Mouse (Mus musculus): ENCODE measurements around the gene Slc25a38. TPM values are rescaled to one million over a fixed set of nuclear protein-coding genes. Genes with fewer than 3 reads are reported as not detected.

The Slc25a38 gene
- polyA plus RNA-seq, 1 experiment from 2014 or later, result 44.0 TPM

DNA sequence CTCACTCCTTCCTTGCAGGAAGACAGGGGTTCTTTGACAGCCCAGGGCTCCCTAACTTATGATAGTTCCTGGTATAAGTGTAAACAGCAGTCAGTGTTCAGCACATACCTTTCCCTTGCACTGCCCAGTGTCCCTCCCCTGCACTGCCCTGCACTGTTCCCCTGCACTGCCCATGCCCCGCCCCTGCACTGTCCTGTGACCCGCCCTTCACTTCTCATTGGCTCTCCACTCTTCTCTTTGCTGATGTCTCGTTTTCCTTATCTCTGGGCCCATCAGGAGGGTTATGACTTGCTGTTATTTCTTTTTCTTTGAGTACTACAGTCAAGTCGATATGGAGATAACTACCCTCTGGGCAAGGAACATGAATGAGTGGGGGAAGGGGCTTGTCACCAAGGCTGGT lies 47.9 kb downstream of the Slc25a38 start:
- H3K4me2 ChIP-seq, result no peak overlapping the region
- no peaks in the 10 kb centered on the region for H3K36me3 ChIP-seq
- H3K4me3 ChIP-seq, result no peak overlapping the region
- H3K27ac ChIP-seq (replicated peaks), result no peak overlapping the region
- no peaks in the 10 kb centered on the region for H3K9me3 ChIP-seq
- WGBS, result 45% methylated on average over 4 of the region's 4 CpGs
- no peak for ATAC-seq (ENCODE audit: low FRiP score, low read depth)
- H3K9ac ChIP-seq, result no peak overlapping the region
- peaks cover 7% of the 10 kb centered on the region; the same call in 1 of the 2 replicates for H3K4me1 ChIP-seq (replicated peaks)
- no peaks in the 10 kb centered on the region for H3K27me3 ChIP-seq

DNA sequence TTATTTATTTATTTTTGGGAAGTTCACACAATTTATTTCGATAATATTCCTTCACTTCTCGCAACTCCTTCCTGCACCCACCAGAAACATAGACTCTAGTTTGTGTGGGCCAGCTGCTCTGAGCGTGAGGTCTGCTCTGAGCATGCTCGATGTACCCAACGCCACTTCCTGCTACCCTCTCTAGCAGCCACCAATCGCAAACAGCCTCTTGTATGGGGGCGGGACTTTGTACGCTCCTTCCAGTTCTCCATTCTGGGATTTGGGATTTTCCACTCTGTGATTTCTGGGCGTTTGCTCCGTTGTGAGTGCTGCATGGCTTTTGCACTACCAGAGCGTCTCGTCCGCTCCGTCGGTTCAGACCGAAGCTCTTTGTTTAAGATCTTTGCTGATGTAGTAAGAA lies 53.7 kb downstream of the Slc25a38 start:
- Histone ChIP-seq H3K4me1 (replicated peaks) (no peaks in the 10 kb centered on the region), H3K27me3 (no peaks in the 10 kb centered on the region), H3K4me3 (no peak overlapping the region), H3K9me3 (no peaks in the 10 kb centered on the region), H3K36me3 (no peaks in the 10 kb centered on the region), H3K9ac (no peak overlapping the region), H3K4me2 (no peak overlapping the region), H3K27ac (replicated peaks) (no peak overlapping the region)
- 88% methylated on average over 16 of the region's 16 CpGs for WGBS
- ATAC-seq (ENCODE audit: low FRiP score, low read depth), result no peak

GRCm38 (mm10) chr9:120167826-120168225 lies 57.7 kb downstream of the Slc25a38 start:
- no peak overlapping the region for H3K27ac ChIP-seq (replicated peaks)
- WGBS, result 72% methylated on average over 11 of the region's 11 CpGs
- no peaks in the 10 kb centered on the region for H3K9me3 ChIP-seq
- no peaks in the 10 kb centered on the region for H3K4me1 ChIP-seq (replicated peaks)
- no peak overlapping the region for H3K4me2 ChIP-seq
- no peaks in the 10 kb centered on the region for H3K36me3 ChIP-seq
- H3K4me3 ChIP-seq, result no peak overlapping the region
- no peak for ATAC-seq (ENCODE audit: low FRiP score, low read depth)
- H3K9ac ChIP-seq, result no peak overlapping the region
- no peaks in the 10 kb centered on the region for H3K27me3 ChIP-seq

- no peak for ATAC-seq (ENCODE audit: low FRiP score, low read depth)
- Histone ChIP-seq H3K4me3 (no peak overlapping the region), H3K9ac (no peak overlapping the region), H3K27ac (replicated peaks) (no peak overlapping the region), H3K4me2 (no peak overlapping the region), H3K36me3 (no peaks in the 10 kb centered on the region), H3K4me1 (replicated peaks) (no peaks in the 10 kb centered on the region), H3K9me3 (no peaks in the 10 kb centered on the region), H3K27me3 (no peaks in the 10 kb centered on the region)
- 37% methylated on average over 5 of the region's 5 CpGs for WGBS
Measured at GRCm38 (mm10) chr9:120171295-120171694, 61.1 kb downstream of the Slc25a38 start.

Other genes with a start within 250 kb of the Slc25a38 start
- gene Wdr48, start 215.5 kb upstream of the Slc25a38 start, polyA plus RNA-seq (2015; fragmentation: Nextera tagmentation; extraction: Ambion mirVana), result 64.3 and 65.4 TPM in 2 replicates
- gene Gorasp1, start 172.8 kb upstream of the Slc25a38 start, polyA plus RNA-seq (2015; fragmentation: Nextera tagmentation; extraction: Ambion mirVana), result 25.8 and 28.9 TPM in 2 replicates
- 1.2 and 1.5 TPM in 2 replicates for gene Ttc21a, start 172.8 kb upstream of the Slc25a38 start, polyA plus RNA-seq (2015; fragmentation: Nextera tagmentation; extraction: Ambion mirVana)
- 1.6 and 1.7 TPM in 2 replicates for gene Csrnp1, start 125.7 kb upstream of the Slc25a38 start, polyA plus RNA-seq (2015; fragmentation: Nextera tagmentation; extraction: Ambion mirVana)
- not detected in 2 replicates for gene Xirp1, start 86.8 kb upstream of the Slc25a38 start, polyA plus RNA-seq (2015; fragmentation: Nextera tagmentation; extraction: Ambion mirVana)
- gene Cx3cr1, start 40.5 kb upstream of the Slc25a38 start, polyA plus RNA-seq (2015; fragmentation: Nextera tagmentation; extraction: Ambion mirVana), result 9.9 and 10.0 TPM in 2 replicates
- gene Ccr8, start 18.3 kb upstream of the Slc25a38 start, polyA plus RNA-seq (2015; fragmentation: Nextera tagmentation; extraction: Ambion mirVana), result not detected in 2 replicates
- gene Rpsa, start 17.3 kb downstream of the Slc25a38 start, polyA plus RNA-seq (2015; fragmentation: Nextera tagmentation; extraction: Ambion mirVana), result 927 and 930 TPM in 2 replicates
- gene Mobp, start 39.3 kb downstream of the Slc25a38 start, polyA plus RNA-seq (2015; fragmentation: Nextera tagmentation; extraction: Ambion mirVana), result 0.14 and 0.23 TPM in 2 replicates
- 8.1 and 8.8 TPM in 2 replicates for gene Myrip, start 191.1 kb downstream of the Slc25a38 start, polyA plus RNA-seq (2015; fragmentation: Nextera tagmentation; extraction: Ambion mirVana)